Mouse (Mus musculus): Measurements from ENCODE around the gene Coro2b.

DNA sequence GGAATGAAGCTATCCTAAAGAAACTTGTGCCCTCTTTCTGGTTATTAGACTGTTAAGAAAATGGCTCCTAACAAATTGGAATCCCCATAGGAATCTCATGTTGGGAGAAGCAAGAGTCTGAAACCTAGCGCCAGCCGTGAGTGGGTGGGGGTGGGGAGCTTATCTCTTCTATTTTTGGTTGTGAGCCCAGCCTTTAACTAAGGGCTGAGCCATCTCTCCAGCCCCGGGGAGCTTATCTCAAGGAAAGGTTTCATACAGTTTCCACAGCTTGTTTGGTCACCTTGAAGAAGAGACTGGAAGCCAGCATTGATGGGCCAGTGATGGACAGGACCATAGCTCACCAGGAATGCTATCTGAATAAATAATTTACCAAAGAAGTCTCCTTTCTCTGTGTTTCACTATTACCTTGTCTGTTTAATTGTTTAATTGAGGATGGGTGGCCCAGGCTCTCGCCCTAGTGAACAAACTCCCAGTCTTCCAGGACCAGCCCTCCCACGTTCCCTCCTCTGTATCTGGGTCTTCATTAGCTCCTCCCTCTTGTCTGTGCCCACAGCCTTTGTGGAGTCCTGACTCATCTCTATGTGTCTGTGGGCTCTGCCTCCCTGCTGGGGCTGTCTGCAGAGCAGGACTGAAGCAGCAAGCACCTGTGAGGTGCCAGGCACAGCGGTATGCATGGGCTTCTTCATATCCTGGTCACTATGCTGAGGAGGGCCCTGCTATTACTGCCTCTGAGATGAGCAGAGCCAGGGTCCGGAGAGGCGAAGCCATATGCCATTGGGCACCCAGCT, 85.1 kb downstream of the Coro2b start:
- no peak for TF ChIP-seq CTCF (IDR thresholded peaks at IDR 0.05; ENCODE audit: low read depth, low read length)
- no peak for TF ChIP-seq POLR2A (IDR thresholded peaks at IDR 0.05; ENCODE audit: insufficient read depth, low read length)
- TF ChIP-seq EP300 (IDR thresholded peaks at IDR 0.05; ENCODE audit: insufficient read depth, low read depth, low read length), result no peak

Measured in ES-Bruce4 (cell line).